Mouse (Mus musculus): ENCODE measurements around the gene Raver2.

- no peak for TF ChIP-seq CTCF (IDR thresholded peaks at IDR 0.05; ENCODE audit: extremely low read depth, insufficient read depth, low read length)
- TF ChIP-seq POLR2A (IDR thresholded peaks at IDR 0.05; ENCODE audit: extremely low read depth, insufficient read depth, low read length), result no peak
These were observed 109.0 kb downstream of the Raver2 start for GRCm38 (mm10) chr4:101177796-101178195.
